Mouse (Mus musculus) right cerebral cortex, postnatal 25 days (tissue): ENCODE data around the gene Anpep.

Source experiments
- DNase-seq: peaks from one replicate; pipeline ENCODE4 v3.0.0; 2022

Anpep gene

DNA sequence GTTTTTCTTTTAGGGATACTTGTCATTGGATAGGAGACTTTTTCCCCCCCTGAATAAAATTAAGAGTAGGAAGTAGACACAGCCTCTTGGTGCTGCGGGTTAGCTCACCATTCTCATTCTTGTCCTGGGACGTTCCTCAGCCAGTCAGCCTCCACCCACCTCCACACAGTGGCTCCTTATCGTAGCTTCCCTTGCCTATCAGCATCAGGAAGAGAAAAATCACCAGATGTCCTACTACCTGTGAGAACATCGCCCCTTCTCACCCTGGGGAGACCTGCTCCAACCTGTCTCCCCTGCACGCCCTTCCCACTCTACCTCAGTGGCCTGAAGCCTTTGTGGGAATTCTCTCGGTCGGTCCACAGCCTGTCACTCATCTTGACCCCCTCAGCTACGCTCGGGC, at the start of gene Anpep:
TSS of gene Anpep (minus strand) at position 249 of the 400 bp plus-strand sequence.
- no peak for DNase-seq

DNA sequence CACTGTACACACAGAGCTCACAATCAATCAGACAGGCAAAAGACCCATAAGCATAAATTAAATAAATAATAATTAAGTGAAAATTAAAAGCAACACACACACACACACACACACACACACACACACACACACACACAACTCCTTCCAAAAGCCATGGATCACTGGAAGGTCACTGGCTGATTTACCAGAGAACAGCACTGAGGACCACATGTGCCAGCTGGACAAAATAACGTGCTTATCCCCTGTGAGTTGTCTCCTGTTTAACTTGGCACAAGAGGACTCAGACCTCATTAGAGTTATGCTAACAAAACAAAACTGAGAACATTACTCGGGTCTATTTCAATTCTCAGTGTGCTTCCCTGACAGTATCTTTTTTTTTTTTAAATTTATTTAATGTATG, 46.5 kb upstream of the Anpep start:
- no peak for DNase-seq

- no peak for DNase-seq
Measured at GRCm38 (mm10) chr7:79906914-79907313, 46.1 kb upstream of the Anpep start.

DNA sequence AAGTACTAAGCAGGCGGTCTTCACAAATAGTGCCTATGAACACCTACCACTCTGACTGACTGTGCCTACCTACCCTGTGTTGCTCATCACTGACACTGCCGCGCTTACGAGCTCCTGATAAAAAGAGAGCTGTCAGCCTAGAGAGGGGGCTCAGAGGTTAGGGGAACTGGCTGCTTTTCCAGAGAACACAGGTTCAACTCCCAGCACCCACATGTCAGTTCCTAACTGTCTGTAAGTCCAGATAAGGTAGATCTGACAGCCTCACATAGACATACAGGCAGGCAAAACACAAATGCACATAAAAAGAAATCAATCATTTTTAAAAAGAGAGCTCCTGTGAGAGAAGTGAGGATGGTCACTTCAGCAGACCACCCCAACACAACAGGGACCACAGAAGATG, 44.3 kb upstream of the Anpep start:
- DNase-seq, result no peak

GRCm38 (mm10) chr7:79903160-79903792, 42.4 kb upstream of the Anpep start:
- DNase-seq, result no peak

DNA sequence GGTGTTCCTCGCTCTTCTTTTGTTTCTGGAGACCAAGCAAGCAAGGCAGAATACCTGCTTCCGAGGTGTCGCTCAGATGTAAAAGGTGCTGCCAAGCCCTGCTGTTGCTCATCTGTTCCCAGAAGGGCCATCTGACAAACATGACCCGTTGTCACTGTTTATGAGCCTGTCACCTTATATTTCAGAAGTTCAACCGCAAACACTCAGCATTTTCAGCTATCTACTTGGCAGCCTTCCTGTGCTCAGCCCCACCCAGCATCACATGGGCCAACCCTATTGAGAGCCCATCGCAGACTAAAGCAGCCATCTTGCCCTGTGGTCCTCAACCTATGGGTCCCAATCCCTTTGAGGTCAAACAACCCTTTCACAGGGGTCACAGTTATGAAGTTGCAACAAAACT, 39.9 kb upstream of the Anpep start:
- no peak for DNase-seq

GRCm38 (mm10) chr7:79895225-79895624, 34.4 kb upstream of the Anpep start:
- DNase-seq, result no peak

- no peak for DNase-seq
Measured at GRCm38 (mm10) chr7:79894790-79895189, 33.9 kb upstream of the Anpep start.

DNA sequence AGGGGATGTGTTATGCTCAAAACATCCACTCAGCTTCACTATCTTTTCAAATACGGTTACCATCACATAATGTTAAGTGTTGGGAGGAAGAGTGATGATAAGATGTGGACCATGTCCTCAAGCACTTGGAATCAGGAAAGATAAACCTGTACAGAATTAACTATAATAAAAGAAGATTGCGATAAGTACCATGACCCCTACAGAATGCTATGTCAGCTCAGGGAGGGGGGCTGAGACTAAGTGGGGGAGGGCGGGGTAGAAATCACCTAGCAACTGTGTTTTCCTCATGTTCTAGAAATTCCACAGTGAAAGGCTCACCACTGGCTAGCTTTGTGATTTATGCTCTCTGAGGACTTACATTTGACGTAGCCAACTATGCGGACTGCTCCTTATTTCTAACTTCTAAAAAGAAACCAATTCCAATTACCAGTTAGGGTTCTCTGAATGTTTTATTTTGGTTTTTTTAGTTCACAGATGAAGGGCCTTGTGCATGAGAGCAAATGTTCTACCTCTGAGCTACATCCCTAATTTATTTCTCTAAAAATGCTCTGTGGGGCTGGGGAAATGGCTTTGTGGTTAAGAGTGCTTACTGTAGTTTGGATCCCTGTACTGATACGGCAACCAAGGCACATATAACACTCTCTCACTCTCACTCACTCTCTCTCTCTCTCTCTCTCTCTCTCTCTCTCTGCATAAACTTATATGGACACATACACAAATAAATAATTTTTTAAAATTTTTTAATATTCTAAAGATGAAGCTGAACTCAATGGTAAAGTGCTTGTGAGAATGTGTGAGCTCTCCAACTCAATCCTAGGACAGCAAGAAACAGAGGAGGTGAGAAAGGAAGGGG, 31.9 kb upstream of the Anpep start:
- DNase-seq, result no peak

GRCm38 (mm10) chr7:79890436-79891221, 29.8 kb upstream of the Anpep start:
- no peak for DNase-seq

- DNase-seq, result no peak
Measured at GRCm38 (mm10) chr7:79888603-79889002, 27.7 kb upstream of the Anpep start.

DNA sequence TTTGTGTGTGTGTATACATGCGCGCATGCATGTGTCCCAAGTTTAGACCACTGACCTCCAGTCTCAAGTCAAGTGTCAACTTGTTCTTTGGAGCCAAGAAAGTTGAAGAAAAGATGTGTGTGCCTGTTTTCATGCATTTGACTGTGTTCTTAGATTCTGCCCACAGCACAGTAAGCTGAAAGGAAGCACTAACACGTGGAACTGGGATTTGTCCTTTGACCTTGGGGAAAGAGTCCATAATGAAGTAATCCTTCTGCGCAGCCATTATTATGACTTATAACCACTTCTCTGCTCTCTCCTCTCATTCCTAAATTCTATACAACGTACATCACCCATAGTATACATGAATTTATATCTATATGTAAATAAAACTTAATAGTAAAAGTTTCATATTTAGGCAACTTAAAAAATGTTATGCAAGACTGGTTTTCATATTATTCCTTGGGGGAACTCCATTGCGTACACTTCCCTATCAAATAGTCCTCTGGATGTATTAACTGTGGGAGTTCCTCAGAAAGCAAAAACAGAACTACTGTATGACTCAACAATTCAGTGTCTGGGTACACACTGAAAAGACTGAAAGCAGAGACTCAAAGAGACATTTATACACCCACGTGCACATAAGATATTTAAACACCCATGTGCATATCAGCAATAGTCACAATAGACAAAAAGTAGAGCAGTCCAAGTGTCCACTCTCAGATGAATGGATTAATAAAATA, 22.9 kb upstream of the Anpep start:
- DNase-seq, result no peak

GRCm38 (mm10) chr7:79881901-79882300, 21.0 kb upstream of the Anpep start:
- no peak for DNase-seq

GRCm38 (mm10) chr7:79880998-79881397, 20.1 kb upstream of the Anpep start:
- DNase-seq, result no peak

DNA sequence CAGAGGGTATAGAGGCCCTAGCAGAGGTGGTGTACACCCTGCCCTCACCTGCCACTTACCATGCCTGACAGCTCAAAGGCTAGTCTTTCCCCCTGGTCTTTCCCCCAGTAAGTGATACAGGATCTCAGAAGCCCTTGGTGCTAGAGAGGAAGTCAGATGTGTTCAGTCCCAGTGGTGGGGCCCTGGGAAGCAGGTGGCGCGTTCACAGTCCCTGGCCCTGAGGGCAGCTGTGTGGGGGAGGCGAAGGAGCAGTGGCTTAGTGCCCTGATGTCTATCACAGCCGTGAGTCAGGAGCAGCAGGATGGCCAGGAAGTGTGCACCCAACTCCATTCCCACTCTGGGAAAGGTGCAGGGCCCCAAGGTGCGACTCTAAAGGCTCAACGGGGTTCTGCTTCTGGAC, 19.2 kb upstream of the Anpep start:
- DNase-seq, result no peak

GRCm38 (mm10) chr7:79878455-79879025, 17.7 kb upstream of the Anpep start:
- no peak for DNase-seq

- no peak for DNase-seq
Measured at GRCm38 (mm10) chr7:79873407-79873806, 12.5 kb upstream of the Anpep start.

- no peak for DNase-seq
Measured at GRCm38 (mm10) chr7:79871797-79872345, 11.0 kb upstream of the Anpep start.

DNA sequence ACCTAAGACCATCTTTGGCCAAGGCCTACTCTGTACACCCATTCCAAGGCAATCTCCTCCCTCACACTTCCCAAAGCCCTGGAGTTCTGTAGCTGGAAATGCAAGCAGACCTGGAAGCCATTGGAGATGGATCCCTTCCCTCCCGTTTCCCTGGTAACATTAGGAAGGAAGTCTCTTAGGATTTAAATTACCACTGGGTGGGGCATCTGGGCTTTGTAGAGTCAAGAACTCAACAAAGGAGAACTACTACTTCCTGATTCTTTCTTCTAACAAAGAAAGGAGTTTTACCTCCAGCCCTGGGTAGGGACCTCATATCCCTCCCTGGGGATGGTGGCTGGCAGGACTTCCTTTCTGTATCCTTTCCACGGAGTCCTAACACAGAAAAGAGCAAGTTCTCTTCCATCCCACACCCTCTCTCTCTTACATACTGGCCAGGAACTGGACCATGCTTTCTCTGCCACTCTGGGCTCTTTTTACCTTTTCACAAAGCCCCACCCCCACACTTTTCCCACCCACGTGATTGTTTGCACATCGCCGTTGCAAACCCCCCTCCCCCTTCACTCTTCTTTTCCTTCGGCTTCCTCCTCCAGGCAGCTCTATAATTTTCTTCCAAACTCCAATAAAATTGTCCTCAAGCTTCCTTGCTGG, 8.3 kb upstream of the Anpep start:
- DNase-seq, result no peak

DNA sequence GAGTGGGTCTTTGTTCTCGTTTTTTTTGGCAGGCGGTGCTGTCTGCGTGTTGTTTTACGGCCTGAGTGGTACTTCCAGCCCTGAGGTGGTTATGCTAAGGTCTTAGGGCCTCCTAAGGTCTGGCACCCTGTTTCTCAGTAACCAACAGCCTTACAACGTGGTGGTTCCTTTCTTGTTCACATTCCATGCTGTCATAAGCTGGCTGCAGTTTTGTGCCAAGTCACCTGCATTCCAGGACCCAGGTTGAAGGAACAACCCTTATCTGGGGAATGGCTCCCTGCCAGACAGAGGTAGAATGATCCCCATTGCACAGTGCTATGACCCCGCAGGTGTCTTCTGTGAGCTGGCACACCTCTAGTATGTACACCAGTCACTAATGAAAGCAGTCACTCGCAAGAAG, 7.6 kb upstream of the Anpep start:
- DNase-seq, result no peak

DNA sequence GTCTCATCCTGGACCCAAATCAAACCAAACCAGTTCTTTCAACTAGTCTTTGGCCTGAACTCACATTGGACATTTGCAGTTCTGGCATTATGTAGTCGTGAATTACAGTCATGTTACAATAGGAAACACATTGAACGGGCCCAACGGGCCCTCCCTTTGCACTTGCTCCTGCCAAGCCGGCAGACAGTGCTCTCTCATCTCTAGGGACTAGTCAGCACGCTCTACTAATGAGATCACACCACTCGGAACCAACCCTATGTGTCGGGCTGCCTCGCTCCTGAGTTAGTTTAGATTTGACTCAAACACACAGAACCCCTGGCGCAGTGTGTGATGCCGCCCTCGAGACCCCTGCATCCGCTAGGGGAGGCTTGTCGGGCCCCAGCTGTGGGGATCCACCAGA, 7.0 kb upstream of the Anpep start:
- DNase-seq, result no peak
